Mouse (Mus musculus): Measurements from ENCODE around the gene Fgfr4.

Fgfr4 gene

DNA sequence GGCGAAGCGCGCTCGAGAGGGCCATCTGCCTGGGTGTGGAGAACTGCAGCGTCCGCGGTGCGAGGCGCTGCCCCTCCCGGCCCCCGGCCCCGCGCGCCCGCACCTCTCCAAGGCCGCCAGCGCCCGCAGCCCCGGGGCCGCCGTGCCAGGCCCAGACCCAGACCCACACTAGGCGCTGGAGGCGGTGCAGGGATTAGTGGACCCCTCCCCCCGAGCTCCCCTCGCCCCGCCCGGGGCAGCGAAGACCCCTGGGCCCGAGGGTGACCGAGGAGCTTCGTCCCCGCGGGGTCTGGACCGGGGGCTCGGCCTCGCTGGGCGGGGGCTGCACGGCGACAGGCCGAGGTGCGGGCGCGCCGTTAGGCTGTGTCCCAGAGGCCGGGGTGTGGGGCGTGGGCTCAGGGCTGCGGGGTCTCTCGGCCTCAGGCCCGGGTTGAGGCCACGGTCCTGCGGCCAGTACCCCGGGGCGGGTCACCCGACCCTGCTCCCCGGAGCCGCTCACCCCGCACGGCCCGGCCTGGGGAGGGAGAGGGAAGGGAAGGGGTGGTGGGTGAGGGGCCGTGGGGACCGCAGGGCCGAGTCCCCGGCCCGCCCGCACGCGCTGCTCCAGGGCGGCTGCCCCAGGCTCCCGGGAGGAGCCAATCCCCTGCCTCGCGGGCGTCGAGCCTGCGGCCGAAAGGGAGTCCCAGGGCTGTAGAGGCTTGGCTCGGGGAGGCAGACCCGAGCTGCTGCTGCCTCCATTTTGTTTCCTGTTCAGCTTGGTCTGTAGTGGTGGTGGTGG, 57.9 kb downstream of the Fgfr4 start:
- peak; percentile 58 for DNase-seq (ENCODE audit: low spot score)

DNA sequence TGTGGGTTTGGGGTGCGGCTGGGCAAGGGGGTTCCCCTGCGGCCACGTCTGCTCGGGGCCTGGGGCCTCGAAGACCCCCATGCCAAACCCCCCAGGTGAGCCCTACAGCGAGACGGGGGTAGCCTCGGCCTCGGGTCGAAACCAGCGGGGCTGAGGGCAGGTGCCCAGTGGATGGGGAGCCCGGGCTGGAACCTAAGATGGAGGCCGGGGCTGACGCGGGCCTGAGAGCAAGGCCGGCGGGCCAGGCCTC, 58.5 kb downstream of the Fgfr4 start:
- DNase-seq (ENCODE audit: low spot score), result peak; percentile 56

DNA sequence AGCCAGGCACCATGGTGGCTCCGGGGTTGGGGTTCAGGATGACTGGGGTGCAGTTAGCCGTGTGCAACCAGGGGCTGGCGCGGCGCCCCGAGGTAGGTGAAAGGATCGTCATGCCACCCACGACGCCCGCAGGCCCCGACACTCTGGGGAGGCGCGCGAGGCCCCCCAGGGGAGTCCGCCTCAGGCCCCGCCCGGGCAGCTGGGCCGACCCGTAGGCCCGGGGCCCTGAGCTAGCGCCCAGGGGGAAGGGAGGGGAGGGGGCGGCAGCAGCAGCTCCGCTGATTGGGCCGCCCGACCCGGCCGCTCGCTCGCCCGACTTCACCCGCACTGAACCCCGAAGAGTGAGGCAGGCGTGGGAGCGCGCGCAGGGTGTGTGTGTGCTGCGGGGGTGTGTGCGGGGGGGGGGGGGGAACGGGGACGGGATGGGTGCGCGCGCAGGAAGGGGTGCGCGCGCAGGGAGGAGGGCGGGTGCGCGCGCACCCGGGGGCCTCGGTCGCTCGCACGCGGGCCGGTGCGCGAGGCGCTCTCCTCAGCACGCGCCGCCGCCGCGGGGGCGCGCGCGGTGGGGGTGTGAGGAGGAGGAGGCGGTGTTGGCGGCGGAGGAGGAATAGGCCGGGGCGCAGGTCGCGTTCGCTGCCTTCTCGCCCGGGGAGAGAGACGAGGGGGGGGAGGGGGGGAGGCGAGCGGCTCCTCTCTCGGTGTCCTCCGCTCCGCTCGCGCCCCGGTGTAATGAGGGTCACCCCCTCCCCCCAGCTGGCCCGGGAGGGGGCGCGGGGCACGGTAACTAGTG, 59.0 kb downstream of the Fgfr4 start:
- peak; percentile 88 for DNase-seq (ENCODE audit: low spot score)

DNA sequence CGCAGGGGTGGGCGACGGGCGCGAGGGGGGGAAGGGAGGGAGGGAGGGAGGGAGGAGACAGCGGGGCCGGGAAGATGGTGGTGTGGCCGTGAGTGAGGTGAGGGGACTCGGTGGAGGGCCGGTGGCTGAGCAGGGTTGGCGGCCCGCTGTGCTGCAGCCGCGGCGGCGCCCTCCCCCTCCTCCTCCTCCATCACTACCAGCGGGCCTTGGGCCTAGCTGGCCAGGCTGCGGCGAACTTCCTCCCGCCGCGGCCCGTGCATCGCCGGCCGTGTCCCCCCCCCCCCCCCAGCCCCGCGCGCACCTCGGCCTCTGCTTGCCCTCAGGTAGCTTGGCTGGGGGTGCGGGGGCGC, 59.5 kb downstream of the Fgfr4 start:
- DNase-seq (ENCODE audit: low spot score), result no peak

DNA sequence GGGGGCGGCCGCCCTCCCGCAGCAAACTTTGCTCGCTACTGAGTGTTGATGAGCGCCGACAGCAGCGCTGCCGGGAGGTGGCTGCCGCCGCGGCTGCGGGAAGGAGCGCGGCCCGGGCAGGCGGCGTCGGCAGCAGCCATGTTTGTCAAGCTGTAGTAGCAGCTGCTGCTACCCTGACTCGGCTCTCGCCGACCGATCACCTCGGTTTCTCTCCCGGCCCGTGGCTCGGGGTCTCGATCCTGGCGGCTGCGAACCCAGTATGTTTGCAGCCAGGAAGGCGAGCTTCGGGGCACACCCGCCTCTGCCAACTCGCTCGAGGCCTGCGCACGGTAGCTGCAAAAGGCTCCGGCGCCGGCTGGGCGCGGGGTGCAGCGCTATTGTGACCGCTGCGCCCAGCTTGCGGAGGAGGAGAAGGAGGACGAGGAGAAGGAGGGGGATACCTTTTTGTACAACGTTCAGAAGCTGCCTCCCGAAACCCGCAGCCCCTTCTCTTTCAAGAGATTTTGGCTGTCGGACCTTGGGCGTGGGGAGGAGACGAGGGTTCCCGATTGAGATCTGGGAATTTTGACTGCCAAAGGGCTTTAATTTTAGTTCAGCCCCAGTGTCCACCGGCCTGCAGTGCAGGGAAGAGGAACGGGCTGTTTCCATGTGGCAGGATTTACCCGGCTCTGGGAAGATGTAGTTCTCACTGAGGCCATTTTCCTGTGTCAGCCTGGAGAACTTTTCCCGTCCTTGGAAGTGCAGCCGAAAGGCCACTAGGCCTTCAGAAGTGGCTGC, 60.1 kb downstream of the Fgfr4 start:
- peak; percentile 47 for DNase-seq (ENCODE audit: low spot score)

DNA sequence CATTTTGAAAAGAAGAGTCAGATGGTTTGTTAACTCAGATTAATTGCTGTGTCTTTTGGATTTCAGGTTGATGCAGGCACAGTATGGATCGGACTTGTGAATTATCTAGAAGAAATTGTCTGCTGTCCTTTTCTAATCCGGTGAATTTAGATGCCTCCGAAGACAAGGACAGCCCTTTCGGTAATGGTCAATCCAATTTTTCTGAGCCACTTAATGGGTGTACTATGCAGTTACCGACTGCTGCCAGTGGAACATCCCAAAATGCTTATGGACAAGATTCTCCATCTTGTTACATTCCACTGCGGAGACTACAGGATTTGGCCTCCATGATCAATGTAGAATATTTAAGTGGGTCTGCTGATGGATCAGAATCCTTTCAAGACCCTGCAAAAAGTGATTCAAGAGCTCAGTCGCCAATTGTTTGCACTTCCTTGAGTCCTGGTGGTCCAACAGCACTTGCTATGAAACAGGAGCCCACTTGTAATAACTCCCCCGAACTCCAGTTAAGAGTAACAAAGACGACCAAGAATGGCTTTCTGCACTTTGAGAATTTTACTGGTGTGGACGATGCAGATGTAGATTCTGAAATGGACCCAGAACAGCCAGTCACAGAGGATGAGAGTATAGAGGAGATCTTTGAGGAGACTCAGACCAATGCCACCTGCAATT, 60.8 kb downstream of the Fgfr4 start:
- DNase-seq (ENCODE audit: low spot score), result no peak

Data from c-Kit-positive CD71-positive TER-119-positive erythroid progenitor cells, embryonic 14.5 days (primary cell).